19 mouse cellular contexts compared by ENCODE assay signal in the genomic region with DNA sequence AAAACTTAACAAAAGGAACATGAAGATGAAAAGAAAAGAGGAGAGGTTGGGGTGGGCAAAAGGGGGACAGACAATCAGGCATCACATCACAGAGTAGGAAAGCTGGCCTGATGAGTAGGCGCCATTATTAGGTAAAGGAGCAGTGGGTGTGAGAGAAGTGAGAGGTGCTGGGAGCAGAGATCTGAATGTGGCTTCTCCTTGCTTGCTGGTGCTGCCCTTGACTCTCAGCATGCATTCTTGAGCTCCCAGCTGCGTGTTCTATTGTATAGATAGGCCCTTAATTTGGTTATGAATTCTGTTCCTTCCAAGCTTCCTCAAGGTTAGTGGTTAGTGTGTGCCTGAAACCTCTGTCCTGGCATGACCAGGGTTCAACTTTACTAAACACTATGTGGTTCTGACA.
"Had no signal": no experiment of that assay in that cellular context is flagged by ENCODE, and none has a peak within 500 bp of the region (broad histone marks: within the 10 kb centered on the region; RNA-seq: fewer than 3 reads in every experiment).

No protein-coding gene starts in this region.

- H3K36me3 ChIP-seq: lung, embryonic 15.5 days; midbrain, embryonic 10.5 days; midbrain, embryonic 12.5 days; neural tube, embryonic 13.5 days; neural tube, embryonic 15.5 days had no signal

- H3K9ac ChIP-seq: liver, postnatal 0 days; lung, embryonic 15.5 days; midbrain, embryonic 12.5 days; neural tube, embryonic 13.5 days; neural tube, embryonic 15.5 days had no signal

- H3K9me3 ChIP-seq: lung, embryonic 15.5 days; midbrain, embryonic 10.5 days; midbrain, embryonic 12.5 days; neural tube, embryonic 13.5 days; neural tube, embryonic 15.5 days had no signal

- DNase-seq: liver, postnatal 0 days; lung, adult 2 months; lung, postnatal 14 days; lung, postnatal 4 days; midbrain, embryonic 14.5 days; retina, postnatal 1 day; right cerebral cortex, adult 18-20 months; right cerebral cortex, postnatal 25 days; right cerebral cortex, postnatal 4 days; spleen, adult 18-20 months; thymus, adult 18-20 months; thymus, postnatal 14 days; thymus, postnatal 36 days had no signal

- H3K27me3 ChIP-seq: lung, embryonic 15.5 days; neural tube, embryonic 13.5 days; neural tube, embryonic 15.5 days had no signal

- H3K4me3 ChIP-seq: lung, embryonic 15.5 days; midbrain, embryonic 10.5 days; midbrain, embryonic 12.5 days; myocyte; neural tube, embryonic 13.5 days; neural tube, embryonic 15.5 days had no signal

- H3K27ac ChIP-seq: lung, embryonic 15.5 days; midbrain, embryonic 10.5 days; midbrain, embryonic 12.5 days; neural tube, embryonic 13.5 days; neural tube, embryonic 15.5 days had no signal

- H3K4me1 ChIP-seq: lung, embryonic 15.5 days; neural tube, embryonic 15.5 days had no signal
